Mouse (Mus musculus) hindbrain, embryonic 16.5 days (tissue): ENCODE measurements around the gene Nav3. TPM values are rescaled to one million over a fixed set of nuclear protein-coding genes. Genes with fewer than 3 reads are reported as not detected.
"Not testable (repeated sequence)": the region's sequence is repeated elsewhere in the genome, so short reads cannot be mapped to it uniquely, and the experiment has no call there.

Experiments
- ATAC-seq: fragments of 200-750 bp; cut with Nextera tagmentation; 2 replicates; pipeline ENCODE4 v1.8.0; 2017; ENCODE audit warnings: moderate TSS enrichment, moderate library complexity
- H3K27ac ChIP-seq: fragments of 300-500 bp; sonication (generic); 2 replicates; pipeline ENCODE4 v1.5.1; 2014; ENCODE audit warnings: low read depth, mild to moderate bottlenecking, control low read depth, low read length, moderate library complexity
- H3K27me3 ChIP-seq: fragments of 300-500 bp; sonication (generic); replicated peaks from 2 replicates; pipeline ENCODE4 v1.6.1; 2014; ENCODE audit warnings: low read length; ENCODE audit not compliant: control insufficient read depth, insufficient read depth
- H3K36me3 ChIP-seq: fragments of 300-500 bp; sonication (generic); 2 replicates; pipeline ENCODE4 v1.6.1; 2014; ENCODE audit warnings: mild to moderate bottlenecking, low read length, moderate library complexity, mixed read lengths; ENCODE audit not compliant: control insufficient read depth, insufficient read depth
- H3K4me1 ChIP-seq: fragments of 300-500 bp; sonication (generic); 2 replicates; pipeline ENCODE4 v1.6.1; 2014; ENCODE audit warnings: low read depth, low read length; ENCODE audit not compliant: control insufficient read depth, insufficient read depth
- H3K4me2 ChIP-seq: fragments of 300-500 bp; sonication (generic); 2 replicates; pipeline ENCODE4 v1.6.1; 2014; ENCODE audit warnings: mild to moderate bottlenecking, low read length, control low read depth, moderate library complexity
- H3K4me3 ChIP-seq: fragments of 300-500 bp; sonication (generic); 2 replicates; pipeline ENCODE4 v1.5.1; 2014; ENCODE audit warnings: mild to moderate bottlenecking, low read length, control low read depth, moderate library complexity
- H3K9ac ChIP-seq: fragments of 300-500 bp; sonication (generic); 2 replicates; pipeline ENCODE4 v1.6.1; 2014; ENCODE audit warnings: low read depth, mild to moderate bottlenecking, control low read depth, low read length, moderate library complexity
- H3K9me3 ChIP-seq: fragments of 300-500 bp; sonication (generic); 2 replicates; pipeline ENCODE4 v1.6.1; 2014; ENCODE audit warnings: mild to moderate bottlenecking, low read length, moderate library complexity; ENCODE audit not compliant: control insufficient read depth
- WGBS: fragments of 180-500 bp; shearing (Covaris S2); extraction: QIAGEN DNeasy Blood & Tissue Kit; methylation state at CpG from one replicate; pipeline ENCODE4 v1.1.7; 2014; 5-methylcytosine and 5-hydroxymethylcytosine counted together
- polyA plus RNA-seq: library from polyadenylated mRNA; unstranded; fragments of >200 nt; fragmentation: Nextera tagmentation; extraction: Ambion mirVana; gene quantifications from 2 replicates; pipeline ENCODE4 v1.2.1, GENCODE M21; 2015

Nav3 gene
- polyA plus RNA-seq, 1 experiment from 2014 or later, result 16.6 TPM

- H3K27me3 ChIP-seq, ATAC-seq, H3K4me3 ChIP-seq, H3K36me3 ChIP-seq, H3K27ac ChIP-seq, H3K4me2 ChIP-seq, H3K4me1 ChIP-seq, H3K9me3 ChIP-seq, H3K9ac ChIP-seq: not testable (repeated sequence)
- 84% methylated on average over 5 of the region's 5 CpGs for WGBS
These were observed 454.7 kb downstream of the Nav3 start for GRCm38 (mm10) chr10:110001328-110001727.

GRCm38 (mm10) chr10:110000755-110001247 lies 455.2 kb downstream of the Nav3 start:
- Histone ChIP-seq H3K9me3 (no peaks in the 10 kb centered on the region), H3K36me3 (no peaks in the 10 kb centered on the region), H3K27ac (no peak overlapping the region), H3K4me1 (peaks cover 4% of the 10 kb centered on the region), H3K27me3 (no peaks in the 10 kb centered on the region), H3K4me3 (no peak overlapping the region), H3K4me2 (no peak overlapping the region), H3K9ac (no peak overlapping the region)
- 16% methylated on average over 3 of the region's 3 CpGs for WGBS
- ATAC-seq, result no peak

DNA sequence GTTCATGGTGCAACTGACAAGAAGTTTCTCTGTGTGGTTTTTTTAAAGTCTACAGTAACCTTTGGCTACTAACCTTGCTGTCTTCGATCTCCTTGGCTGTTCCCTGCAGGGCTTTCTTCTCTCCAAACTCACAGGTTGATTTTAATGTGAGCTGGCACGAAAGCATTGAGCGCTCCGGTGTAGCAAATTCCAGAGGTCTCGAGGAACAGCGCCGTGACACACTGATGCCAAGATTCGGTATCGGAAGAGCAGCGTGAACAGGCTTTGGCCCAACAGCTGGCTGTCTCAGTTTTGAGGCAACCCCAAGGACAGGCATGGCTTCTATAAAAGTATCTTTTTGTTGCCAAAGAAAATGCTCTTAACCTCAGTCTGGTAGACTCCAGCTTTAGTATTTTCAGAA lies 456.1 kb downstream of the Nav3 start:
- H3K4me1 ChIP-seq, result peaks cover 4% of the 10 kb centered on the region
- no peaks in the 10 kb centered on the region for H3K27me3 ChIP-seq
- 66% methylated on average over 10 of the region's 10 CpGs for WGBS
- H3K9me3 ChIP-seq, result no peaks in the 10 kb centered on the region
- no peak overlapping the region for H3K27ac ChIP-seq
- H3K9ac ChIP-seq, result no peak overlapping the region
- no peaks in the 10 kb centered on the region for H3K36me3 ChIP-seq
- H3K4me2 ChIP-seq, result no peak overlapping the region
- no peak for ATAC-seq
- H3K4me3 ChIP-seq, result no peak overlapping the region

GRCm38 (mm10) chr10:109994302-109994701 lies 461.7 kb downstream of the Nav3 start:
- H3K9ac ChIP-seq, result no peak overlapping the region
- H3K9me3 ChIP-seq, result no peaks in the 10 kb centered on the region
- H3K4me2 ChIP-seq, result no peak overlapping the region
- no peak overlapping the region for H3K27ac ChIP-seq
- H3K27me3 ChIP-seq, result no peaks in the 10 kb centered on the region
- no peaks in the 10 kb centered on the region for H3K4me1 ChIP-seq
- no peak for ATAC-seq
- 70% methylated on average over 5 of the region's 5 CpGs for WGBS
- no peak overlapping the region for H3K4me3 ChIP-seq
- H3K36me3 ChIP-seq, result no peaks in the 10 kb centered on the region

- no peaks in the 10 kb centered on the region for H3K4me1 ChIP-seq
- H3K9ac ChIP-seq, result no peak overlapping the region
- no peak for ATAC-seq
- no peaks in the 10 kb centered on the region for H3K27me3 ChIP-seq
- no peak overlapping the region for H3K4me3 ChIP-seq
- H3K36me3 ChIP-seq, result no peaks in the 10 kb centered on the region
- H3K4me2 ChIP-seq, result no peak overlapping the region
- WGBS, result 75% methylated on average over 8 of the region's 8 CpGs
- H3K9me3 ChIP-seq, result no peaks in the 10 kb centered on the region
- H3K27ac ChIP-seq, result no peak overlapping the region
These were observed 470.0 kb downstream of the Nav3 start for GRCm38 (mm10) chr10:109985824-109986485.

- no peaks in the 10 kb centered on the region for H3K9me3 ChIP-seq
- 80% methylated on average over 8 of the region's 8 CpGs for WGBS
- no peaks in the 10 kb centered on the region for H3K27me3 ChIP-seq
- ATAC-seq, result no peak
- H3K4me3 ChIP-seq, result no peak overlapping the region
- H3K27ac ChIP-seq, result no peak overlapping the region
- no peaks in the 10 kb centered on the region for H3K4me1 ChIP-seq
- no peaks in the 10 kb centered on the region for H3K36me3 ChIP-seq
- no peak overlapping the region for H3K4me2 ChIP-seq
- no peak overlapping the region for H3K9ac ChIP-seq
These were observed 479.7 kb downstream of the Nav3 start for GRCm38 (mm10) chr10:109976351-109976750.

DNA sequence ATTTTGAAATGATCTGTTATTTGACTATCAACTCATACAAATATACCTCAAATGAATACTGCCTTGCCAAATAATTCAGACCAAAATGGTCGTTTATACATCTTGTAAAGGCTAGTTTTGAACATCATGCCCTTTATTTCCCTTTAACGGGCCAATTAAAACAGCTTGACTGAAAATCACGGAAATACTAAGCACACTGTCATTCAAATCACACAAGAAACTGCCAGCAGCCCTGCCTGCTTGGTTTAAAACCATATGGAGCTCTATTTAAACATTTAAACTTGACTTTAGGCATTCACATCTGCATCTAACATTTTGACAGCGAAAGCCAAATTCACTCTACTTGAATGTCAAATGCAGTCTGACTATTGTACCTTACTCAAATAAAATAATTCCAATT lies 481.8 kb downstream of the Nav3 start:
- Histone ChIP-seq H3K4me3 (no peak overlapping the region), H3K9ac (no peak overlapping the region), H3K27ac (no peak overlapping the region), H3K9me3 (no peaks in the 10 kb centered on the region), H3K36me3 (no peaks in the 10 kb centered on the region), H3K4me1 (no peaks in the 10 kb centered on the region), H3K4me2 (no peak overlapping the region), H3K27me3 (no peaks in the 10 kb centered on the region)
- 73% methylated on average over 4 of the region's 4 CpGs for WGBS
- no peak for ATAC-seq

DNA sequence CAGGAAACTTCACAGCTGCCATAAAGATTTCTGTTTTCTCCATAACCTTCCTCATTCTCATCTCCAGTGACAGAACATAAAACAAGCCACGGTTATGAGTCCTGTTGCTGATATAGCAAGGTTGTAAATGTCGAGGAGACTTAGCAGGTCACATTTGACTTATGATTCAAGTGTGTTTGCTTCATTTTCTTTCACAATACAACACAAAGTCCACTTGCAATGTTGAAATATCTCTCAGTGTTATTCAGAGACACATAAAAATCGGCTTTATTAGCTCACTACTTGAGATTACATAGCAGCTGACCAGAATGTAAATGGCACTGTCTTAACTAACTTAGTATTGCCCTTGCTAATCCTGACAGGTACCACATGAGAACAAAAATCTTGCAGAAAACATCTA lies 482.5 kb downstream of the Nav3 start:
- H3K9me3 ChIP-seq, result no peaks in the 10 kb centered on the region
- H3K9ac ChIP-seq, result no peak overlapping the region
- no peak overlapping the region for H3K4me3 ChIP-seq
- H3K27me3 ChIP-seq, result no peaks in the 10 kb centered on the region
- H3K4me1 ChIP-seq, result no peaks in the 10 kb centered on the region
- no peak for ATAC-seq
- no peak overlapping the region for H3K4me2 ChIP-seq
- no peak overlapping the region for H3K27ac ChIP-seq
- no peaks in the 10 kb centered on the region for H3K36me3 ChIP-seq
- 72% methylated on average over 3 of the region's 3 CpGs for WGBS

DNA sequence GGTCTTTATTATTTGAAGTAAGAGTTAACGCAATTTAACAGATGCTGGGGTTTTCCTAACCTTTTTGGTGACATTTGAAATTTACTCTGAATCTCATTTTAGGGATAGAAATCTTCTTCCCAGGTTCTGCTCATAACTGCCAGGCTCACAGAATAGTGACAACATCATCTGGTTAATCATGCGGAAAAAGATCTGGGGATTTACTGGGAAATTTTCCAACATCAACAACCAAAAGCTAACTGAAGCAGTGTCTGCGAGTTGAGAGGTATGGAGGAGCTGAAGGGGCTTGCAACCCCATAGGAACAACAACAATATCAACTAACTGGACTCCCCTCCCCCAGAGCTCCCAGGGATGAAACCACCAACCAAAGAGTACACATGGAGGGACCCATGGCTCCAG lies 505.7 kb downstream of the Nav3 start:
- H3K27me3 ChIP-seq, result no peaks in the 10 kb centered on the region
- no peak overlapping the region for H3K4me2 ChIP-seq
- H3K9ac ChIP-seq, result no peak overlapping the region
- H3K36me3 ChIP-seq, result no peaks in the 10 kb centered on the region
- WGBS, result 58% methylated on average over 3 of the region's 3 CpGs
- ATAC-seq, result no peak
- H3K4me3 ChIP-seq, result no peak overlapping the region
- no peaks in the 10 kb centered on the region for H3K4me1 ChIP-seq
- no peaks in the 10 kb centered on the region for H3K9me3 ChIP-seq
- no peak overlapping the region for H3K27ac ChIP-seq

DNA sequence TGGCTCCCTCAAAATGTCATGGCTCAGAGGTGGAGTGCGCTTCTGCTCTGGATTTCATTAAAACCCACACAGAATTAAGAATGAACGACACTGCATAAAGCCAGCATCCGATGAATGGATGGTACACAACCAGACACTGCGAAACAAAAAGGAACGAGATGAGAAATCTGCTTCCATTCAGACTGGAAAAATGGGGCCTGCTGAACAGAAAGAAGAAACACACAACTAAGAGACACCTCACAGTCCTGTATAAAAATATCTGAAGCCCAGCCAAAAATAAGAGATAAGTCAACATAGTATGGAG lies 526.7 kb downstream of the Nav3 start:
- 0 out of 2 replicates have a peak, but pooled peaks have one; percentile 45 for ATAC-seq
- Histone ChIP-seq H3K27ac (no peak overlapping the region), H3K9ac (no peak overlapping the region), H3K9me3 (no peaks in the 10 kb centered on the region), H3K27me3 (no peaks in the 10 kb centered on the region), H3K4me3 (no peak overlapping the region), H3K4me2 (no peak overlapping the region), H3K4me1 (peaks cover 2% of the 10 kb centered on the region), H3K36me3 (no peaks in the 10 kb centered on the region)
- 36% methylated on average over 5 of the region's 5 CpGs for WGBS
